Mouse (Mus musculus): Measurements from ENCODE around the gene Galnt2. TPM values are rescaled to one million over a fixed set of nuclear protein-coding genes. Genes with fewer than 3 reads are reported as not detected.

Galnt2 gene
- polyA plus RNA-seq, 1 experiment from 2014 or later = 57.6 TPM

- Histone ChIP-seq H3K4me2 (replicated peaks; ENCODE audit: low read depth, low read length) (no peak overlapping the region), H3K9me3 (ENCODE audit: control insufficient read depth, low read depth, low read length) (no peaks in the 10 kb centered on the region), H3K36me3 (ENCODE audit: control insufficient read depth, insufficient read depth, low read length) (no peaks in the 10 kb centered on the region), H3K9ac (replicated peaks; ENCODE audit: low read depth, low read length) (no peak overlapping the region), H3K27ac (ENCODE audit: low read length) (no peak overlapping the region), H3K4me3 (ENCODE audit: low read depth, low read length) (no peak overlapping the region), H3K27me3 (ENCODE audit: control insufficient read depth, insufficient read depth, low read length) (no peaks in the 10 kb centered on the region), H3K4me1 (ENCODE audit: control insufficient read depth, insufficient read depth, low read length) (no peaks in the 10 kb centered on the region; the same call in 1 of the 2 replicates)
- ATAC-seq (ENCODE audit: insufficient number of reproducible peaks, insufficient read depth, low FRiP score, low read depth) = no peak
Measured at GRCm38 (mm10) chr8:124216951-124217350, 14.2 kb upstream of the Galnt2 start.

DNA sequence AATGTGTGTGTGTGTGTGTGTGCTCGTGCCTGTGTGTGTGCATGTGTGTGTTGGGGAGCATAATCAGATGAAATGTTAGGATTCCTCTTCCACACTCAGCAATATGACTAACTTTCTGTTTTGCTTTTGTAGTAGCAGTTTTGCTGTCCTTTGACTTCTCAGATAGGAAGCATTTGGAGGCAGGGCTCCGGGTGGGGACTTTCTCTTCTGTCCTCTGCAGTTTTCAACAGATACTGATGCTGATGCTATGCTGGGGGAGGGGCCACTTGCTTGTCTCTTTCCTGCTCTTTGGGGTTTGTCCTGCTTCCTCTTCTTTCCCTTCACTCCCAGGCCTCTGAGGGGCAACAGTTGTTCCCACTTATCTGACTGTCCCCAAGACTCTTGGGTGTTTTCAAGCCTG, 1.3 kb upstream of the Galnt2 start:
- Histone ChIP-seq H3K4me2 (replicated peaks; ENCODE audit: low read depth, low read length) (no peak overlapping the region), H3K9me3 (ENCODE audit: control insufficient read depth, low read depth, low read length) (no peaks in the 10 kb centered on the region), H3K4me3 (ENCODE audit: low read depth, low read length) (no peak overlapping the region), H3K9ac (replicated peaks; ENCODE audit: low read depth, low read length) (no peak overlapping the region), H3K27me3 (ENCODE audit: control insufficient read depth, insufficient read depth, low read length) (no peaks in the 10 kb centered on the region), H3K4me1 (ENCODE audit: control insufficient read depth, insufficient read depth, low read length) (peaks cover 15% of the 10 kb centered on the region; the same call in 1 of the 2 replicates), H3K27ac (ENCODE audit: low read length) (no peak overlapping the region), H3K36me3 (ENCODE audit: control insufficient read depth, insufficient read depth, low read length) (no peaks in the 10 kb centered on the region)
- WGBS = 66% methylated on average over 2 of the region's 2 CpGs
- no peak for ATAC-seq (ENCODE audit: insufficient number of reproducible peaks, insufficient read depth, low FRiP score, low read depth)

DNA sequence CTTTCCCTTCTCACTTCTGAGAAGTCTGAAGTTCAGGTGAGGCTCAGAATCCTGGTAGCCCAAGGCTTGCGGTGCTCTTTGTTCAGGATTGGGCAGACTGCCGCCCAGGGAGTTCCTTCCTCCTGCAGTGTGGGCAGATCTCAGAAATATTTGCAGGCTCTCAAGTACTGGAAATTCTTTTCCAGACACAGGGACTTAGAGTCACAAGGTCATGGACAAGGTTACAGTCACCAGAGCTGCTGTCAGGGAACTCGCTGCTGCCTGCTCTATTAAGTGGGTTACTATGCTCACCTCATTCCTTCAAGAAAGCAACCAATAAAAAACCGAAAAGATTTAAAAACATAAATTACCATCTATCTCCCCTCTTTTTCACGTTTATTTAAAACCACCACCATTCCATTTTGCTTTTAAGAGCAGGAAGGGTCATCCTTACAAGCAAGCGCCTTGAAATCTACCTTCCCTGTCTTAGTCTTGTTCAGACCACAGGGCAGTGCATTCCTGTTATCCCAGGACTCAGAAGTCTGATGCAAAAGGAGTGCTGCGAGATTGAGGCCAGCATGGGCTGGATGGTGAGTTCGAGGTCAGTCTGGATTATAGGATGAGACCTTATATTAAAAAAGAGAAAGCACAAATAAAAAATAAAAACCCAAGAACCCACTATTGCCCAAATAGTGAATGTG, 555 bp upstream of the Galnt2 start:
- Histone ChIP-seq H3K36me3 (ENCODE audit: control insufficient read depth, insufficient read depth, low read length) (no peaks in the 10 kb centered on the region), H3K9ac (replicated peaks; ENCODE audit: low read depth, low read length) (no peak overlapping the region), H3K9me3 (ENCODE audit: control insufficient read depth, low read depth, low read length) (no peaks in the 10 kb centered on the region), H3K4me1 (ENCODE audit: control insufficient read depth, insufficient read depth, low read length) (peaks cover 15% of the 10 kb centered on the region; the same call in 1 of the 2 replicates), H3K4me2 (replicated peaks; ENCODE audit: low read depth, low read length) (peak overlapping the region; percentile 95), H3K27me3 (ENCODE audit: control insufficient read depth, insufficient read depth, low read length) (no peaks in the 10 kb centered on the region), H3K4me3 (ENCODE audit: low read depth, low read length) (peak overlapping the region; percentile 94), H3K27ac (ENCODE audit: low read length) (no peak overlapping the region)
- peak; percentile 20; the same call in 1 of the 2 replicates for ATAC-seq (ENCODE audit: insufficient number of reproducible peaks, insufficient read depth, low FRiP score, low read depth)
- 51% methylated on average over 8 of the region's 8 CpGs for WGBS

GRCm38 (mm10) chr8:124231485-124232279, 491 bp downstream of the Galnt2 start:
- Histone ChIP-seq H3K4me3 (ENCODE audit: low read depth, low read length) (peak overlapping the region; percentile 94), H3K36me3 (ENCODE audit: control insufficient read depth, insufficient read depth, low read length) (no peaks in the 10 kb centered on the region), H3K9ac (replicated peaks; ENCODE audit: low read depth, low read length) (peak overlapping the region; percentile 89), H3K4me1 (ENCODE audit: control insufficient read depth, insufficient read depth, low read length) (peaks cover 15% of the 10 kb centered on the region; the same call in 1 of the 2 replicates), H3K27ac (ENCODE audit: low read length) (peak overlapping the region; percentile 75), H3K4me2 (replicated peaks; ENCODE audit: low read depth, low read length) (peak overlapping the region; percentile 95), H3K27me3 (ENCODE audit: control insufficient read depth, insufficient read depth, low read length) (no peaks in the 10 kb centered on the region), H3K9me3 (ENCODE audit: control insufficient read depth, low read depth, low read length) (no peaks in the 10 kb centered on the region)
- peak; percentile 72 for ATAC-seq (ENCODE audit: insufficient number of reproducible peaks, insufficient read depth, low FRiP score, low read depth)
- WGBS = under 1% methylated on average over 79 of the region's 83 CpGs

DNA sequence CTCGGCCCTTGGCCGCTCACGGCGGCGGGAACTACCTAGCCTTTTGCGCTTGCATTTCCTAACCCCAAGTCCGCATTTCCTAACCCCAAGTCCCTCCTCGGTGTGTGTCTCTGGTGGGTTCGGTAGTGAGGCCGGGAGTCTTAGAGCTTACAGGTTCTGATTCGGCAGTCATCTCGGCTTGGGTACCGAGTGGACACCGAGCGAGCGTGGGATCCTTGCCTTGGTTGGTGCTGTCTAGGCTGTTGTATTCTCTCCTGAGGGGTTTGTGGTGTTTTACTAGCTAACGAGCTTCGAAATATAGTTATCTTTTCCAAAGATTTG, 1.0 kb downstream of the Galnt2 start:
- H3K9ac ChIP-seq (replicated peaks; ENCODE audit: low read depth, low read length) = peak overlapping the region; percentile 89
- peaks cover 15% of the 10 kb centered on the region; the same call in 1 of the 2 replicates for H3K4me1 ChIP-seq (ENCODE audit: control insufficient read depth, insufficient read depth, low read length)
- H3K27ac ChIP-seq (ENCODE audit: low read length) = no peak overlapping the region
- H3K4me3 ChIP-seq (ENCODE audit: low read depth, low read length) = peak overlapping the region; percentile 94
- ATAC-seq (ENCODE audit: insufficient number of reproducible peaks, insufficient read depth, low FRiP score, low read depth) = no peak
- H3K27me3 ChIP-seq (ENCODE audit: control insufficient read depth, insufficient read depth, low read length) = no peaks in the 10 kb centered on the region
- 5% methylated on average over 18 of the region's 18 CpGs for WGBS
- peak overlapping the region; percentile 95 for H3K4me2 ChIP-seq (replicated peaks; ENCODE audit: low read depth, low read length)
- no peaks in the 10 kb centered on the region for H3K36me3 ChIP-seq (ENCODE audit: control insufficient read depth, insufficient read depth, low read length)
- no peaks in the 10 kb centered on the region for H3K9me3 ChIP-seq (ENCODE audit: control insufficient read depth, low read depth, low read length)

GRCm38 (mm10) chr8:124234496-124234895, 3.3 kb downstream of the Galnt2 start:
- WGBS = 62% methylated on average over 2 of the region's 2 CpGs

GRCm38 (mm10) chr8:124235536-124235935, 4.3 kb downstream of the Galnt2 start:
- no peak for ATAC-seq (ENCODE audit: insufficient number of reproducible peaks, insufficient read depth, low FRiP score, low read depth)
- no peaks in the 10 kb centered on the region for H3K27me3 ChIP-seq (ENCODE audit: control insufficient read depth, insufficient read depth, low read length)
- H3K4me3 ChIP-seq (ENCODE audit: low read depth, low read length) = no peak overlapping the region
- 88% methylated on average over 4 of the region's 4 CpGs for WGBS
- H3K9ac ChIP-seq (replicated peaks; ENCODE audit: low read depth, low read length) = no peak overlapping the region
- H3K4me1 ChIP-seq (ENCODE audit: control insufficient read depth, insufficient read depth, low read length) = peaks cover 24% of the 10 kb centered on the region; the same call in 1 of the 2 replicates
- H3K27ac ChIP-seq (ENCODE audit: low read length) = no peak overlapping the region
- no peaks in the 10 kb centered on the region for H3K36me3 ChIP-seq (ENCODE audit: control insufficient read depth, insufficient read depth, low read length)
- H3K9me3 ChIP-seq (ENCODE audit: control insufficient read depth, low read depth, low read length) = no peaks in the 10 kb centered on the region
- no peak overlapping the region for H3K4me2 ChIP-seq (replicated peaks; ENCODE audit: low read depth, low read length)

More at GRCm38 (mm10) chr8:124234496-124234895, 3.3 kb downstream of the Galnt2 start:
- Histone ChIP-seq H3K4me1 (ENCODE audit: control insufficient read depth, insufficient read depth, low read length) (peaks cover 15% of the 10 kb centered on the region; the same call in 1 of the 2 replicates), H3K27ac (ENCODE audit: low read length) (no peak overlapping the region), H3K9me3 (ENCODE audit: control insufficient read depth, low read depth, low read length) (no peaks in the 10 kb centered on the region), H3K9ac (replicated peaks; ENCODE audit: low read depth, low read length) (no peak overlapping the region), H3K4me2 (replicated peaks; ENCODE audit: low read depth, low read length) (no peak overlapping the region), H3K36me3 (ENCODE audit: control insufficient read depth, insufficient read depth, low read length) (no peaks in the 10 kb centered on the region), H3K27me3 (ENCODE audit: control insufficient read depth, insufficient read depth, low read length) (no peaks in the 10 kb centered on the region), H3K4me3 (ENCODE audit: low read depth, low read length) (no peak overlapping the region)
- no peak for ATAC-seq (ENCODE audit: insufficient number of reproducible peaks, insufficient read depth, low FRiP score, low read depth)

GRCm38 (mm10) chr8:124239350-124239749, 8.2 kb downstream of the Galnt2 start:
- Histone ChIP-seq H3K27me3 (ENCODE audit: control insufficient read depth, insufficient read depth, low read length) (no peaks in the 10 kb centered on the region), H3K36me3 (ENCODE audit: control insufficient read depth, insufficient read depth, low read length) (no peaks in the 10 kb centered on the region), H3K27ac (ENCODE audit: low read length) (no peak overlapping the region), H3K9me3 (ENCODE audit: control insufficient read depth, low read depth, low read length) (no peaks in the 10 kb centered on the region; the same call in 1 of the 2 replicates), H3K9ac (replicated peaks; ENCODE audit: low read depth, low read length) (no peak overlapping the region), H3K4me2 (replicated peaks; ENCODE audit: low read depth, low read length) (no peak overlapping the region), H3K4me3 (ENCODE audit: low read depth, low read length) (no peak overlapping the region), H3K4me1 (ENCODE audit: control insufficient read depth, insufficient read depth, low read length) (peaks cover 28% of the 10 kb centered on the region)
- ATAC-seq (ENCODE audit: insufficient number of reproducible peaks, insufficient read depth, low FRiP score, low read depth) = no peak
- 69% methylated on average over 6 of the region's 6 CpGs for WGBS

All from stomach, embryonic 14.5 days (tissue).